Mouse (Mus musculus): ENCODE results near the gene Rfx2.
A peak's percentile ranks its signal among the peaks of the same experiment; 100 is the strongest.

The Rfx2 gene

GRCm38 (mm10) chr17:56832918-56833317, 2.1 kb upstream of the Rfx2 start:
- no peak for DNase-seq

- DNase-seq = peak; percentile 99
These were observed 451 bp upstream of the Rfx2 start for GRCm38 (mm10) chr17:56831111-56831816.

- no peak for DNase-seq
These were observed 1.0 kb downstream of the Rfx2 start for GRCm38 (mm10) chr17:56829795-56830194.

GRCm38 (mm10) chr17:56829171-56829570, 1.6 kb downstream of the Rfx2 start:
- no peak for DNase-seq

- no peak for DNase-seq
These were observed 4.1 kb downstream of the Rfx2 start for GRCm38 (mm10) chr17:56826718-56827117.

- no peak for DNase-seq
These were observed 7.5 kb downstream of the Rfx2 start for GRCm38 (mm10) chr17:56823352-56823751.

GRCm38 (mm10) chr17:56822380-56822779, 8.4 kb downstream of the Rfx2 start:
- DNase-seq = no peak

- DNase-seq = peak; percentile 49 to 51
These were observed 11.1 kb downstream of the Rfx2 start for GRCm38 (mm10) chr17:56819694-56820111.

- DNase-seq = no peak
These were observed 11.7 kb downstream of the Rfx2 start for GRCm38 (mm10) chr17:56819032-56819545.

- DNase-seq = peak; percentile 46 to 51
These were observed 12.7 kb downstream of the Rfx2 start for GRCm38 (mm10) chr17:56818067-56818636.

- no peak for DNase-seq
These were observed 15.8 kb downstream of the Rfx2 start for GRCm38 (mm10) chr17:56815057-56815345.

- peak; percentile 78 to 80 for DNase-seq
These were observed 16.3 kb downstream of the Rfx2 start for GRCm38 (mm10) chr17:56814316-56815056.

- DNase-seq = no peak
These were observed 20.6 kb downstream of the Rfx2 start for GRCm38 (mm10) chr17:56810245-56810644.

- peak; percentile 62 to 68 for DNase-seq
These were observed 22.3 kb downstream of the Rfx2 start for GRCm38 (mm10) chr17:56808518-56808917.

- DNase-seq = no peak
These were observed 25.0 kb downstream of the Rfx2 start for GRCm38 (mm10) chr17:56805784-56806183.

GRCm38 (mm10) chr17:56804952-56805351, 25.9 kb downstream of the Rfx2 start:
- DNase-seq = no peak

- no peak for DNase-seq
These were observed 28.7 kb downstream of the Rfx2 start for GRCm38 (mm10) chr17:56802065-56802464.

GRCm38 (mm10) chr17:56799276-56799675, 31.5 kb downstream of the Rfx2 start:
- DNase-seq = no peak

- no peak for DNase-seq
These were observed 37.0 kb downstream of the Rfx2 start for GRCm38 (mm10) chr17:56793614-56794319.

GRCm38 (mm10) chr17:56792588-56792987, 38.2 kb downstream of the Rfx2 start:
- no peak for DNase-seq

- no peak for DNase-seq
These were observed 41.5 kb downstream of the Rfx2 start for GRCm38 (mm10) chr17:56789286-56789685.

- DNase-seq = no peak
These were observed 41.9 kb downstream of the Rfx2 start for GRCm38 (mm10) chr17:56788886-56789285.

GRCm38 (mm10) chr17:56780291-56780978, 50.4 kb downstream of the Rfx2 start:
- no peak for DNase-seq
